Mouse (Mus musculus) CH12.LX (cell line): ENCODE data around the gene 4930469K13Rik. TPM values are rescaled to one million over a fixed set of nuclear protein-coding genes. Genes with fewer than 3 reads are reported as not detected.

Source experiments
- DNase-seq: peaks from one replicate; pipeline ENCODE4 v3.0.0-alpha.2; 2013; ENCODE audit errors: extremely low read depth
- H3K27ac ChIP-seq: 2 replicates; pipeline ENCODE4 v1.5.1; 2012; ENCODE audit warnings: low read depth, mild to moderate bottlenecking, control low read depth, moderate library complexity; ENCODE audit not compliant: insufficient read depth
- H3K27me3 ChIP-seq: replicated peaks from 2 replicates; pipeline ENCODE3; 2012; ENCODE audit warnings: inconsistent platforms
- H3K36me3 ChIP-seq, 2 experiments: replicated peaks in 1 of 2; 2 replicates each; pipeline versions ENCODE3 to v1.6.1; 2012; ENCODE audit warnings: inconsistent platforms in 1 of 2, low read length in 1 of 2, mild to moderate bottlenecking in 1 of 2, mixed read lengths in 1 of 2, moderate library complexity in 1 of 2; ENCODE audit not compliant: control insufficient read depth in 1 of 2, insufficient read depth in 1 of 2
- H3K4me1 ChIP-seq, 2 experiments: 2 replicates each; pipeline ENCODE4 v1.6.1; 2012; ENCODE audit warnings: inconsistent platforms in 1 of 2, moderate library complexity in 1 of 2; ENCODE audit not compliant: insufficient read depth in 2 of 2, control insufficient read depth in 1 of 2
- H3K4me2 ChIP-seq: 2 replicates; pipeline ENCODE4 v1.6.1; 2012; ENCODE audit warnings: low read depth, mild to moderate bottlenecking, control low read depth; ENCODE audit not compliant: poor library complexity, insufficient read depth, severe bottlenecking
- H3K4me3 ChIP-seq, 3 experiments: fragments of 150-350 bp in 1 of 3; sonication (generic) in 1 of 3; replicated peaks in 1 of 3; 2 replicates each; pipeline versions ENCODE3 to v1.5.1; 2011 to 2012; ENCODE audit warnings: low read depth in 2 of 3, low read length in 2 of 3, mild to moderate bottlenecking in 2 of 3, moderate library complexity in 2 of 3, control low read depth in 1 of 3, improper control_type of control experiment in 1 of 3, inconsistent platforms in 1 of 3, mixed read lengths in 1 of 3; ENCODE audit not compliant: poor library complexity in 1 of 3
- H3K79me2 ChIP-seq: replicated peaks from 2 replicates; pipeline ENCODE4 v1.6.1; 2012; ENCODE audit warnings: mild to moderate bottlenecking, moderate library complexity; ENCODE audit not compliant: control insufficient read depth, poor library complexity, insufficient read depth, severe bottlenecking; ENCODE audit errors: extremely low read depth
- H3K9ac ChIP-seq: 2 replicates; pipeline ENCODE4 v1.6.1; 2012; ENCODE audit warnings: low read depth, mild to moderate bottlenecking, control low read depth, moderate library complexity; ENCODE audit not compliant: insufficient read depth
- H3K9me3 ChIP-seq: replicated peaks from 2 replicates; pipeline ENCODE3; 2012; ENCODE audit warnings: low read length, inconsistent platforms, mixed read lengths
- BHLHE40 ChIP-seq: IDR thresholded peaks from 2 replicates; pipeline ENCODE4 v1.6.1; 2011; ENCODE audit warnings: mild to moderate bottlenecking, low read depth, low read length, improper control_type of control experiment
- CHD2 ChIP-seq: IDR thresholded peaks from 2 replicates; pipeline ENCODE4 v1.6.1; 2011; ENCODE audit warnings: low read length, improper control_type of control experiment
- CTCF ChIP-seq, 2 experiments: IDR thresholded peaks in 1 of 2; conservative IDR thresholded peaks in 1 of 2; 2 replicates each; pipeline ENCODE4 v1.5.1; 2011 to 2012; ENCODE audit warnings: low read depth in 2 of 2, low read length in 2 of 2, improper control_type of control experiment in 1 of 2, inconsistent platforms in 1 of 2, mild to moderate bottlenecking in 1 of 2, moderate library complexity in 1 of 2
- E2F4 ChIP-seq: IDR thresholded peaks from 2 replicates; pipeline ENCODE4 v1.6.1; 2011; ENCODE audit warnings: low read depth, low read length, improper control_type of control experiment; ENCODE audit not compliant: insufficient replicate concordance
- EP300 ChIP-seq: IDR thresholded peaks from 2 replicates; pipeline ENCODE4 v1.6.1; 2011; ENCODE audit warnings: low read length, improper control_type of control experiment
- JUN ChIP-seq: IDR thresholded peaks from 2 replicates; pipeline ENCODE4 v1.6.1; 2011; ENCODE audit warnings: low read depth, mild to moderate bottlenecking, low read length, improper control_type of control experiment, moderate library complexity; ENCODE audit not compliant: insufficient read depth
- JUND ChIP-seq: conservative IDR thresholded peaks from 2 replicates; pipeline ENCODE4 v1.6.1; 2011; ENCODE audit warnings: low read depth, low read length, improper control_type of control experiment
- KAT2A ChIP-seq: IDR thresholded peaks from 2 replicates; pipeline ENCODE4 v1.6.1; 2012; ENCODE audit warnings: low read length, improper control_type of control experiment, inconsistent platforms; ENCODE audit not compliant: insufficient replicate concordance
- MAZ ChIP-seq: IDR thresholded peaks from 2 replicates; pipeline ENCODE4 v1.6.1; 2012; ENCODE audit warnings: low read depth, mild to moderate bottlenecking, inconsistent platforms, low read length, improper control_type of control experiment, moderate library complexity
- MEF2A ChIP-seq: IDR thresholded peaks from 2 replicates; pipeline ENCODE4 v1.6.1; 2014; ENCODE audit warnings: low read depth, mild to moderate bottlenecking, inconsistent platforms, low read length, improper control_type of control experiment, borderline replicate concordance
- MYC ChIP-seq: IDR thresholded peaks from 2 replicates; pipeline ENCODE4 v1.6.1; 2011; ENCODE audit warnings: low read depth, mild to moderate bottlenecking, improper control_type of control experiment, low read length
- NELFE ChIP-seq: IDR thresholded peaks from 2 replicates; pipeline ENCODE4 v1.6.1; 2011; ENCODE audit warnings: low read depth, low read length, improper control_type of control experiment
- NRF1 ChIP-seq: IDR thresholded peaks from 2 replicates; pipeline ENCODE4 v1.6.1; 2014; ENCODE audit warnings: low read depth, mild to moderate bottlenecking, inconsistent platforms, low read length, improper control_type of control experiment, moderate library complexity
- PAX5 ChIP-seq: IDR thresholded peaks from 2 replicates; pipeline ENCODE4 v1.6.1; 2012; ENCODE audit warnings: low read length, inconsistent platforms, mixed read lengths
- POLR2AphosphoS2 ChIP-seq: IDR thresholded peaks from 2 replicates; pipeline ENCODE4 v1.6.1; 2011; ENCODE audit warnings: low read depth, low read length, improper control_type of control experiment
- RAD21 ChIP-seq: IDR thresholded peaks from 2 replicates; pipeline ENCODE4 v1.6.1; 2011; ENCODE audit warnings: low read depth, mild to moderate bottlenecking, low read length, improper control_type of control experiment, moderate library complexity
- SIN3A ChIP-seq: IDR thresholded peaks from 2 replicates; pipeline ENCODE4 v1.6.1; 2012; ENCODE audit warnings: low read length, improper control_type of control experiment, inconsistent platforms
- SMC3 ChIP-seq: IDR thresholded peaks from 2 replicates; pipeline ENCODE4 v1.6.1; 2011; ENCODE audit warnings: low read depth, low read length, improper control_type of control experiment
- TBP ChIP-seq: conservative IDR thresholded peaks from 2 replicates; pipeline ENCODE4 v1.6.1; 2011; ENCODE audit warnings: low read depth, low read length, improper control_type of control experiment
- TCF12 ChIP-seq: IDR thresholded peaks from 2 replicates; pipeline ENCODE4 v1.6.1; 2014; ENCODE audit warnings: low read depth, mild to moderate bottlenecking, inconsistent platforms, low read length, improper control_type of control experiment
- UBTF ChIP-seq: IDR thresholded peaks from 2 replicates; pipeline ENCODE4 v1.6.1; 2012; ENCODE audit warnings: low read depth, mild to moderate bottlenecking, inconsistent platforms, low read length, improper control_type of control experiment, moderate library complexity
- ZKSCAN1 ChIP-seq: IDR thresholded peaks from 2 replicates; pipeline ENCODE4 v1.6.1; 2012; ENCODE audit warnings: low read depth, inconsistent platforms, low read length, improper control_type of control experiment, borderline replicate concordance
- ZMIZ1 ChIP-seq: IDR thresholded peaks from 2 replicates; pipeline ENCODE4 v1.6.1; 2012; ENCODE audit warnings: low read depth, mild to moderate bottlenecking, inconsistent platforms, low read length, improper control_type of control experiment
- ZNF384 ChIP-seq: IDR thresholded peaks from 2 replicates; pipeline ENCODE4 v1.6.1; 2012; ENCODE audit warnings: low read depth, low read length, improper control_type of control experiment, inconsistent platforms
- dilution Hi-C: fragments of 300-500 bp; cut with MboI; formaldehyde crosslinking; loops from 2 replicates; pipeline ENCODE4 v1.14.3; 2020; ENCODE audit warnings: low sequenced_read_pairs; ENCODE audit not compliant: extremely low pct_unique_long_range_greater_than_20kb, extremely low pct_ligation_motif_present
- in situ Hi-C: fragments of 300-500 bp; cut with MboI; formaldehyde crosslinking; loops from 3 replicates; pipeline ENCODE4 v1.14.3; 2019; ENCODE audit warnings: low sequenced_read_pairs, low pct_ligation_motif_present, low pct_unique_long_range_greater_than_20kb, mixed read lengths
- polyA plus RNA-seq: library from polyadenylated mRNA; unstranded; fragments of >175 nt; gene quantifications from 2 replicates; pipeline ENCODE4 v1.2.1, GENCODE M21; 2012; ENCODE audit warnings: low read depth; ENCODE audit not compliant: insufficient read length
- total RNA-seq, 2 experiments: library from RNA; depleted of rRNA; stranded (reverse); fragments of 300-350 nt in 1 of 2; fragments of >200 nt in 1 of 2; gene quantifications; 2 replicates each; pipeline ENCODE4 v1.2.3; 2012 to 2014

4930469K13Rik gene
- total and polyA plus RNA-seq, 3 experiments = not detected

DNA sequence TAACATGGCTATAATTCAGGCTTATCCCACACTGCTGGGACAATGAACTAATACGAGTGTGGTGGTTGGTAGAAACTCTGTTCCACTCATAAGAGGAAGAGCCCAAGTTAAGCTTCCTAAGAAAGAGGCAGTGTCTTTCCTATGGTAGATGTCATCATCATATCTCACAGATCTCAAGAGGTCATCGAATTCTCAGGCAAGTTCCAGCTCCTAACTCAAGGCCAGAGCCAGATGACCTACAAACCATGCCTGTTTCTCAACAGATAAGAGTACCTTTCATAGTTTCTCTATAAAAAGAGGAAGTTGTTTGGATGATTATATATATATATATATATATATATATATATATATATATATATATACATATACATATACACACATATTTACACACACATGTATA, 111.8 kb downstream of the 4930469K13Rik start:
- no peaks in the 10 kb centered on the region for H3K79me2 ChIP-seq
- H3K4me1 ChIP-seq = no peaks in the 10 kb centered on the region
- TF ChIP-seq CHD2 = no peak
- TF ChIP-seq SMC3 = no peak
- TF ChIP-seq POLR2AphosphoS2 = no peak
- no peak for TF ChIP-seq NELFE
- TF ChIP-seq RAD21 = no peak
- TF ChIP-seq BHLHE40 = no peak
- no peak for TF ChIP-seq PAX5
- no peak for TF ChIP-seq TBP
- no peak for TF ChIP-seq SIN3A
- TF ChIP-seq UBTF = no peak
- no peak for TF ChIP-seq MAZ
- no peak for TF ChIP-seq JUN
- no peak for TF ChIP-seq CTCF (conservative IDR thresholded peaks at IDR 0.05 in 1 of 2, IDR thresholded peaks at IDR 0.05 in 1 of 2; ENCODE audit: low read depth in 2 of 2, low read length in 2 of 2)
- TF ChIP-seq NRF1 = no peak
- no peak for TF ChIP-seq ZKSCAN1
- dilution Hi-C loops (no loop called here), in situ Hi-C loops (no loop called here)
- no peak overlapping the region for H3K4me2 ChIP-seq
- no peaks in the 10 kb centered on the region for H3K36me3 ChIP-seq
- no peaks in the 10 kb centered on the region for H3K27me3 ChIP-seq
- H3K4me3 ChIP-seq = no peak overlapping the region
- no peak for DNase-seq
- H3K27ac ChIP-seq = no peak overlapping the region
- no peak overlapping the region for H3K9ac ChIP-seq
- H3K9me3 ChIP-seq = no peaks in the 10 kb centered on the region

DNA sequence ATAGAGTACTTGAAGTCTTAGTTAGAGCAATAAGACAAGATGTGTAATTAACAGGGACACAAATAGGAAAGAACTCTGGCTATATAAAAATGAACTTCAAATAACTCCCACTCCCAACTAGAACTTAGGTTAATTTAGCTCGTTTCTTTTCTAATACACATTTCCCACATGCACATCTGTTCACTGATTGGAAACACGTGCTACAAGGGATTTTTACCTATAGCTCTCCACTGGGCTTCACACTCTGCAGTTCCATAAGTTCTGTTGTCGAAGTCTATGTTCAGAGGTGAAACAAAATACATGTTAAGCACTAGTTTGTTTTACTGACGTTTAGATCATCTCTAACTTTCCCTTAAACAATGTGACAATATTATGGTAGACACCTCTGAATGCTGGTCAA, 118.2 kb downstream of the 4930469K13Rik start:
- Histone ChIP-seq H3K27me3 (peaks cover 4% of the 10 kb centered on the region), H3K4me3 (no peak overlapping the region), H3K27ac (no peak overlapping the region), H3K79me2 (no peaks in the 10 kb centered on the region), H3K36me3 (no peaks in the 10 kb centered on the region), H3K4me2 (no peak overlapping the region), H3K9ac (no peak overlapping the region), H3K4me1 (no peaks in the 10 kb centered on the region), H3K9me3 (no peaks in the 10 kb centered on the region)
- TF ChIP-seq ZMIZ1 = no peak
- no peak for TF ChIP-seq EP300
- TF ChIP-seq ZKSCAN1 = no peak
- TF ChIP-seq TCF12 = no peak
- TF ChIP-seq MYC = no peak
- TF ChIP-seq SIN3A = no peak
- TF ChIP-seq JUND = no peak
- no peak for TF ChIP-seq KAT2A
- TF ChIP-seq MEF2A = no peak
- no peak for TF ChIP-seq ZNF384
- no peak for TF ChIP-seq E2F4
- in situ Hi-C loops = no loop called here
- no peak for DNase-seq
- dilution Hi-C loops = no loop called here
